Mouse (Mus musculus) bone marrow, adult 2 months (tissue): ENCODE measurements around the gene Gm43191. TPM values are rescaled to one million over a fixed set of nuclear protein-coding genes. Genes with fewer than 3 reads are reported as not detected.
A peak's percentile ranks its signal among the peaks of the same experiment; 100 is the strongest.

Experiments
- H3K27ac ChIP-seq: fragments of 200-500 bp; 2 replicates; pipeline ENCODE4 v1.5.1; 2012; ENCODE audit warnings: low read depth, mild to moderate bottlenecking, control low read depth, inconsistent platforms, low read length; ENCODE audit not compliant: control insufficient read depth, poor library complexity, insufficient read depth
- H3K4me1 ChIP-seq: fragments of 200-500 bp; 2 replicates; pipeline ENCODE4 v1.6.1; 2011; ENCODE audit warnings: low read length; ENCODE audit not compliant: control insufficient read depth, insufficient read depth
- H3K4me3 ChIP-seq: fragments of 200-500 bp; replicated peaks from 2 replicates; pipeline ENCODE3; 2011; ENCODE audit warnings: mild to moderate bottlenecking, low read depth, low read length, control low read depth; ENCODE audit not compliant: control insufficient read depth
- CTCF ChIP-seq: fragments of 200-500 bp; IDR thresholded peaks from 2 replicates; pipeline ENCODE4 v1.5.1; 2011; ENCODE audit warnings: low read length, control low read depth; ENCODE audit not compliant: control insufficient read depth, insufficient read depth
- POLR2A ChIP-seq: fragments of 200-500 bp; IDR thresholded peaks from 2 replicates; pipeline ENCODE4 v1.6.1; 2011; ENCODE audit warnings: low read depth, mild to moderate bottlenecking, control low read depth, low read length, borderline replicate concordance; ENCODE audit not compliant: control insufficient read depth
- WGBS: fragments of 180-500 bp; shearing (Covaris S2); methylation state at CpG from one replicate; pipeline ENCODE4 v1.1.7; 2018; 5-methylcytosine and 5-hydroxymethylcytosine counted together
- polyA plus RNA-seq: library from polyadenylated mRNA; stranded (reverse); fragments of >200 nt; gene quantifications from 2 replicates; pipeline ENCODE4 v1.2.4, GENCODE M21; 2011; ENCODE audit warnings: low replicate concordance; ENCODE audit not compliant: missing spikeins, insufficient read depth, insufficient read length

Gene Gm43191
- polyA plus RNA-seq, 1 experiment: not detected

- TF ChIP-seq POLR2A (peak; percentile 31; the same call in 1 of the 2 replicates), CTCF (no peak)
- H3K27ac ChIP-seq: peak overlapping the region; percentile 71
- peaks cover 2% of the 10 kb centered on the region for H3K4me1 ChIP-seq
- H3K4me3 ChIP-seq: peak overlapping the region; percentile 85
- under 1% methylated on average over 85 of the region's 85 CpGs for WGBS
Measured at GRCm38 (mm10) chr3:116711624-116712435, 30.8 kb upstream of the Gm43191 start.

GRCm38 (mm10) chr3:116710941-116711340, 29.9 kb upstream of the Gm43191 start:
- H3K4me1 ChIP-seq: peaks cover 2% of the 10 kb centered on the region
- TF ChIP-seq CTCF: no peak
- TF ChIP-seq POLR2A: no peak
- no peak overlapping the region for H3K27ac ChIP-seq
- H3K4me3 ChIP-seq: peak overlapping the region; percentile 85
- WGBS: 24% methylated on average over 9 of the region's 9 CpGs

- no peak for TF ChIP-seq POLR2A
- no peak for TF ChIP-seq CTCF
- WGBS: 86% methylated on average over 1 of the region's 1 CpGs
- Histone ChIP-seq H3K4me3 (no peak overlapping the region), H3K27ac (no peak overlapping the region), H3K4me1 (no peaks in the 10 kb centered on the region)
Measured at GRCm38 (mm10) chr3:116705637-116706204, 24.7 kb upstream of the Gm43191 start.

- Histone ChIP-seq H3K4me1 (no peaks in the 10 kb centered on the region), H3K4me3 (no peak overlapping the region), H3K27ac (no peak overlapping the region)
- TF ChIP-seq POLR2A: no peak
- TF ChIP-seq CTCF: no peak
- WGBS: 92% methylated on average over 5 of the region's 5 CpGs
Measured at GRCm38 (mm10) chr3:116703835-116704234, 22.8 kb upstream of the Gm43191 start.

GRCm38 (mm10) chr3:116702647-116703272, 21.7 kb upstream of the Gm43191 start:
- Histone ChIP-seq H3K4me1 (no peaks in the 10 kb centered on the region), H3K4me3 (no peak overlapping the region), H3K27ac (no peak overlapping the region)
- WGBS: 74% methylated on average over 1 of the region's 1 CpGs
- TF ChIP-seq POLR2A: no peak

GRCm38 (mm10) chr3:116701601-116702000, 20.5 kb upstream of the Gm43191 start:
- no peak overlapping the region for H3K4me3 ChIP-seq
- no peak overlapping the region for H3K27ac ChIP-seq
- TF ChIP-seq POLR2A (no peak), CTCF (no peak)
- 95% methylated on average over 4 of the region's 4 CpGs for WGBS
- H3K4me1 ChIP-seq: no peaks in the 10 kb centered on the region

GRCm38 (mm10) chr3:116698786-116699185, 17.7 kb upstream of the Gm43191 start:
- no peak overlapping the region for H3K27ac ChIP-seq
- H3K4me3 ChIP-seq: no peak overlapping the region
- 78% methylated on average over 2 of the region's 2 CpGs for WGBS
- H3K4me1 ChIP-seq: no peaks in the 10 kb centered on the region; the same call in none of the 2 replicates
- no peak for TF ChIP-seq POLR2A

- no peak overlapping the region for H3K4me3 ChIP-seq
- WGBS: 63% methylated on average over 2 of the region's 2 CpGs
- no peak overlapping the region for H3K27ac ChIP-seq
- H3K4me1 ChIP-seq: no peaks in the 10 kb centered on the region; the same call in none of the 2 replicates
- TF ChIP-seq CTCF: no peak
- no peak for TF ChIP-seq POLR2A
Measured at GRCm38 (mm10) chr3:116695666-116695985, 14.6 kb upstream of the Gm43191 start.
